Mouse (Mus musculus): ENCODE measurements around the gene Serpinb5. TPM values are rescaled to one million over a fixed set of nuclear protein-coding genes. Genes with fewer than 3 reads are reported as not detected.
"Not testable (repeated sequence)": the region's sequence is repeated elsewhere in the genome, so short reads cannot be mapped to it uniquely, and the experiment has no call there.

Gene Serpinb5
- total RNA-seq (2021), result not detected

DNA sequence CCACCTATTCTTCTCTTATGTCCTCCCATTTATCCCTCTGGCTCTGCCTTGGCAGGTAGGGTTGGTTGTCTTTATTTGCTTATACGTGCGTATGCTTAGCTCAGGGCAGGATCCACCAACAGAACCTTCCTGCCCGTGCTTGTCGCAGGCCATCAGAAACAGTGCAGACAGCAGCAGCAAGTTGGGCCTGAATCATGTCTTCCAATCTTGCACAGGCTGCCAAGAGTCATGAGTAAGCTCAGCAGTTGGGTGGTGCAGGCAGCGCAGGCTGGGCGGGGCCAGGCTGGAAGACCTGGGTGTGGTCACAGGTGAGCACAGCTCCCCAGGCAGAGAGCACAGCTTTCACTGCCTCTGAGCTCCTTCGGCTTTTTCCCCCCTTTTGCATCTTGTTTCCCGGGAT lies at the start of gene Serpinb5:
TSS of gene Serpinb5 (plus strand) at position 327 of the 400 bp plus-strand sequence.
- DNase-seq, result no peak
- intact Hi-C loops (cut with DNase I), result no loop called here

DNA sequence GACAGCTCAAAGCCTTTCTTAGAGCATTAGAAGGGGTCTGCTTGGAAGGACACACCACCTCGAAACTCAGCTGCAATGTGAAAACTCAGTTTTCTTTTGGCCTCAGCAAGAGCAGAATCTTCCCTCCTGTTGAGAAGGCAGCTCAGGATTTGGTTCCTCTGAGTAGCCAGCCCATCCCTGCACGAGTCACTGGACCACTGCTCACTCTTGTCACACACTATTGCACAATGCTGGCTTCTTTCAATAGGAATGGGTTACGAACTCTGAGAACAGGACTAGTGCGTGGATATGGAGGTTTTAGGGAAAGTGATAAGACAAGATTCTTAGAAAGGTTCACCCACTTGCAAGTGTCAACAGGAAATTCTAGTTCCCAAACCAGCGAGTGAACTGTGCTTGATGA lies 46.1 kb upstream of the Serpinb5 start:
- DNase-seq, result no peak
- intact Hi-C loops (cut with DNase I), result loop anchor here (5.0 kb wide), 3 partner anchors 98 to 303 kb away; no protein-coding TSS in a partner anchor

GRCm38 (mm10) chr1:106815265-106815664 lies 45.7 kb upstream of the Serpinb5 start:
- DNase-seq, result no peak
- intact Hi-C loops (cut with DNase I), result loop anchor here (5.0 kb wide), 3 partner anchors 98 to 303 kb away; no protein-coding TSS in a partner anchor

- DNase-seq, result no peak
- intact Hi-C loops (cut with DNase I), result loop anchor here (2.0 to 5.0 kb wide), 4 partner anchors 99 to 392 kb away; no protein-coding TSS in a partner anchor
These were observed 44.2 kb upstream of the Serpinb5 start for GRCm38 (mm10) chr1:106816766-106817165.

GRCm38 (mm10) chr1:106818323-106818722 lies 42.6 kb upstream of the Serpinb5 start:
- peak in 1 of 2 experiments; percentile 33 for DNase-seq
- intact Hi-C loops (cut with DNase I), result loop anchor here (5.0 kb wide), 3 partner anchors 101 to 306 kb away; no protein-coding TSS in a partner anchor

- intact Hi-C loops (cut with DNase I), result no loop called here
- peak in 1 of 2 experiments; percentile 8 for DNase-seq
These were observed 38.7 kb upstream of the Serpinb5 start for GRCm38 (mm10) chr1:106822297-106822696.

- no peak for DNase-seq
- intact Hi-C loops (cut with DNase I), result no loop called here
These were observed 32.2 kb upstream of the Serpinb5 start for GRCm38 (mm10) chr1:106828784-106829183.

GRCm38 (mm10) chr1:106865543-106865942 lies 4.6 kb downstream of the Serpinb5 start:
- DNase-seq, result no peak
- intact Hi-C loops (cut with DNase I), result no loop called here

GRCm38 (mm10) chr1:106866029-106866428 lies 5.1 kb downstream of the Serpinb5 start:
- intact Hi-C loops (cut with DNase I), result no loop called here
- DNase-seq, result no peak

- intact Hi-C loops (cut with DNase I), result no loop called here
- DNase-seq, result no peak
These were observed 5.8 kb downstream of the Serpinb5 start for GRCm38 (mm10) chr1:106866768-106867167.

GRCm38 (mm10) chr1:106869986-106870385 lies 9.0 kb downstream of the Serpinb5 start:
- intact Hi-C loops (cut with DNase I), result no loop called here
- peak in 1 of 2 experiments; percentile 40 for DNase-seq

GRCm38 (mm10) chr1:106875193-106875886 lies 14.4 kb downstream of the Serpinb5 start:
- intact Hi-C loops (cut with DNase I), result no loop called here
- peak in 1 of 2 experiments; percentile 24 for DNase-seq

DNA sequence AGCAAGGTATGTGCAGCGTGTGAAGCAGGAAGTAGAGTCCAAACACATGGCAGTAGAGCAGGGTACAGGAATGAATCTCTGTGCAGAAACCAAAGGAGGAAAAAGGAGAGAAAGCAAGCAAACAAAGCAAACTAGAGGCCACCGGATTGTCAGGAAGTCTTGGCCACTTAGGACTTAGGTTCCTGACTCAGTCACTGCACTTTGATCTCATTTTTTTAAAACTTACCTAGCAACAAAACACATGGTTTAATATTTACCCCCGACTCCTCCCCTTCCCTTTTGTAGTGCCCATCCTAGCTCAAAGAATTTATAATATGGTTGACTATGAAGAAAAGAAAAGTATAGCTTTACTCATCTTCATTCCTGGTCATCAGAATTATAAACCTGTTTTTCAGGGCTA lies 15.2 kb downstream of the Serpinb5 start:
- no peak for DNase-seq
- intact Hi-C loops (cut with DNase I), result no loop called here

DNA sequence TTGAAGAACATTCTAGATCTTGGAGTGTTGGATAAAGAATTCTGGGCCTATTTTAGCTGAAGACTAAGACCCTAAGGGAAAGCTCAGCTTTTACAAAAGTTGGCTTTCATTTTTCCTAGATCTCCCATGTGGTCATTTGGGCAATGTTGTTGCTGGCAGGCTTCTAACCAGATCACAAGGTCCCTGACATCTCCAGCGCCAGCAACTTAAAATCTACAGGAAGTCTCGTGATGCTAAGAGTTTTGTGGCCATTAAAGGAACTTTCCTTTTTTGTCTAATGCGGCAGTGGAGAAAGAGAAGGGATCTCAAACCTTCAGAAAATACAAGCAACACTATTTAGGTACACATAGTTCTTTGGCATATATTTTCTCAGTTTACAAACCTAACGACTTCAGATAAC lies 21.8 kb downstream of the Serpinb5 start:
- intact Hi-C loops (cut with DNase I), result loop anchor here (5.0 kb wide), 2 partner anchors 165 to 455 kb away; no protein-coding TSS in a partner anchor
- DNase-seq, result no peak

DNA sequence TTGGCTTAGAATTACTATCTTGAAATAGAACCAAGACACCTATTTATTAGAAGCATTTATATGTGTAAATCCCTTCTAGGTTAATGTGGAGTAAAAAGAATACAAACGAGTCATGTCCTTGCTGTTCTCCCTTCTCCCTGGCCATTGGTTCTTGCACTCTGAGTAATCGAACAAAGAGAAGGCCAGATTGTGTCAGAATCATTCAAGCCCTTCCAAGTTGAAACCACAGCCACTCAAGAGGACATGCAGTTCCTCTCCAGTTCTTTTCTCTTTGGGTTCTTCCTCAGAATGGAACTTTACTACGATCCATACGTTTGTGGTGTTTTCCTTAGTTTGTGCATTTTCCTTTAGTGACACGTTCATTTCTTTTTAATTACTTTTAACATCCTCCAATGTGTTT lies 22.4 kb downstream of the Serpinb5 start:
- intact Hi-C loops (cut with DNase I), result loop anchor here (5.0 kb wide), 2 partner anchors 166 to 456 kb away; no protein-coding TSS in a partner anchor
- no peak for DNase-seq

GRCm38 (mm10) chr1:106883812-106884211 lies 22.8 kb downstream of the Serpinb5 start:
- peak; percentile 8 to 30 for DNase-seq
- intact Hi-C loops (cut with DNase I), result loop anchor here (5.0 kb wide), 2 partner anchors 167 to 457 kb away; no protein-coding TSS in a partner anchor

- DNase-seq; intact Hi-C loops (cut with DNase I): not testable (repeated sequence)
These were observed 34.2 kb downstream of the Serpinb5 start for GRCm38 (mm10) chr1:106895142-106895541.

DNA sequence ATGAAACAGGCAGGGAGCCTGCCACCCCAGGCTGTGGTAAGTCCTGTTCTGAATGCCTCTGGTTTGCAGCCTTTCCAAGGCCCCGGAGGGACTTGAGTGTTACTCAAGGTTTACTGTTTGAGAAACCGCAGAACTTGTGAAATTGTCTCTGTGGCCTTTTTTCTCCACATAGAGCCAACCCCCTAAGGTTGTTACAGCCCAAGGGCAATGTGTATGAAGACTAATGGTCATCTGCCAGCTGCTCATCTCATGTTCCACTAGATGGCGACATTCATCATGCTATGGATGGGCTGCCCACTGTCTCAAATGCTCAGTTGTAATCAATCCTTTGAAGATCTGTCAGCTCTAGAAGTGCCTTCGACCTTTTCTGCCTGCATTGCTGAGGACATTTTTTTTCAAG lies 40.4 kb downstream of the Serpinb5 start:
- intact Hi-C loops (cut with DNase I), result loop anchor here (5.0 to 10.0 kb wide), 2 partner anchors 56 to 443 kb away; no protein-coding TSS in a partner anchor

DNA sequence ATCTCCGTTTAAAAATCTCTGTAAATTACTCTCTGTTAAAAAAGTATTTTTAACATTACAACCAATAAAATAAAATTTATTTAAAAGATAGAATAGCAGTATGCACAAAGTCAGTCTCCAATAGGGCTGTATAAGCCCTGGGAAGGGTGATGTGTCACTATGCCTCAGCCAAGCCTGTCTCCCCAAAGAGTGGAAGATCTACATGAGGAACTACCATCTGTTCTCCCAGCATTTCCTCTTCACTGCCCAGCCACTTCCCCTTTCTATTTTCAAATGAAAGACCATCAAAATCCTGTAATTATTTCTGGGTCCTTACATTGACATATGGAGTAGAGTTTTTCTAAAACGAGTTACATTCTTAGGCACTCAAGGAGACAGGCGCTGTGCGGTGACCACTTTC lies 71.0 kb downstream of the Serpinb5 start:
- intact Hi-C loops (cut with DNase I), result no loop called here
- no peak for DNase-seq

More for the DNA sequence above, 40.4 kb downstream of the Serpinb5 start:
- peak; percentile 19 to 24 for DNase-seq

All from heart, postnatal 10 days (tissue).